Mouse (Mus musculus): ENCODE results near the gene B4galt4.
A peak's percentile ranks its signal among the peaks of the same experiment; 100 is the strongest.
"Not testable (repeated sequence)": the region's sequence is repeated elsewhere in the genome, so short reads cannot be mapped to it uniquely, and the experiment has no call there.

The B4galt4 gene

DNA sequence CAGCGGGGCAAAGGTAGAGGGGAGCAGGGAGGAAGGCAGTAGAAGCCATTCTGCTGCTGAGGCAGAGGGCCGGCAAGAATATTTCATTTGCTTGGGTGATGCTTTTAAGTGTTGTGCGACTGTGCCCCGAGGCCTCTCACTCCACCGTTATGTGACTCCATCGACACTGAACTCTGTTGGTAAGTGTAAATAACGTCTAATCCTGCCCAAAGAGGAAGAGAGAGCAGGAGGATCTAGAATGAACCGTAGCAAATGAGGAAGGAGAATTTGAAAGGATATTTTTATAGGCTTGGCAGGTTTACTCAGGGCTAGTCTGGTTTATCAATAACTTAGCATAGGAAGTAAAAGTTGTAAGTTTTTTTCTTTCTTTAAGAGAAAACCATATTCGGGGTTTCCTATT is 27.5 kb downstream of the B4galt4 start:
- DNase-seq (ENCODE audit: low spot score), result no peak

DNA sequence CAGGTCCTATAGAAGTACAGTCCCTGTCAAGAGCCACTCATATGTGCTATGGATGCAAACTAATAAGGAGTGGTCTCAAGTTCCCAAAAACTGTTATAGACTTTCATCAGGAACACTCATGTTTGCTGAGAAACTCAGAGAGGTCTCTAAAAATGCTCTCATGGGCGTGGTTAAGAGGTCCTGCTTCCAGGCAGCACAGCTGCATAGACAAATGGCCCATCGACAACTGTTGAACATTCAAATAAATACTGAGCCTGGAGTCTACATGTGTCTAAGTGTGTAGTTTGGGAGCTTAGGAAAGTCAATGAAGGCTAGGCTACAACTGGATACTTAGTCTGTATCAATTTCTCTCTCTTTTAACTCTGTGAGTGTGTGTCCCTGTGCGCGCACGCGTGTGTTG is 29.1 kb downstream of the B4galt4 start:
- no peak for DNase-seq (ENCODE audit: low spot score)

DNA sequence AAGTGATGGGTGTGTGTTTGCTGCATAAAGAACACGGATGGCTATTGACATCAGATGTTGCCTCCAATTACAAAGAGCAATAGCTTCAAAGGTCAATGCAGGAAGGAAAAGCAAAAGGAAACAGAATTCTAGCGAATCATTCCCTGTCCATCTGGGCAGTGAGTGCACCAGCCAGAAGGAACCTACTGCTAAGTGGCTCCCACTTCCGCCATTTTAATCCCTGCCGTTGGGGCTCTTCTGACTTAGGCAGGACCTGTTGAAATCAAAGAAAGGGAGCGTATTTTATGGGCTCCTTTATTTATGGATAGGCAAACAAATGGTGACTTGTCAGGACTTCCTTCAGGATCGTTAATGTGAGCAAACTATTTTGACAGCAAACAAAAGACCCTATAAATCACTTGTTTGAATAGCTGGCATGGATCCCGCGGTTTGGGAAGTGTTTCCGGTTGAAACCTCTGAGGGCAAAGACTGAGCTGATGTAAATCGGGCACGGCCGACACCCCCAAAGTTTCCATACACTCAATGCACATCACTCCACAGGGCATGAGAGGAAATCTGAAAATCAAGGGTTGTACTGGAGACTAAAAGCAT is 30.9 kb downstream of the B4galt4 start:
- DNase-seq (ENCODE audit: low spot score), result no peak

DNA sequence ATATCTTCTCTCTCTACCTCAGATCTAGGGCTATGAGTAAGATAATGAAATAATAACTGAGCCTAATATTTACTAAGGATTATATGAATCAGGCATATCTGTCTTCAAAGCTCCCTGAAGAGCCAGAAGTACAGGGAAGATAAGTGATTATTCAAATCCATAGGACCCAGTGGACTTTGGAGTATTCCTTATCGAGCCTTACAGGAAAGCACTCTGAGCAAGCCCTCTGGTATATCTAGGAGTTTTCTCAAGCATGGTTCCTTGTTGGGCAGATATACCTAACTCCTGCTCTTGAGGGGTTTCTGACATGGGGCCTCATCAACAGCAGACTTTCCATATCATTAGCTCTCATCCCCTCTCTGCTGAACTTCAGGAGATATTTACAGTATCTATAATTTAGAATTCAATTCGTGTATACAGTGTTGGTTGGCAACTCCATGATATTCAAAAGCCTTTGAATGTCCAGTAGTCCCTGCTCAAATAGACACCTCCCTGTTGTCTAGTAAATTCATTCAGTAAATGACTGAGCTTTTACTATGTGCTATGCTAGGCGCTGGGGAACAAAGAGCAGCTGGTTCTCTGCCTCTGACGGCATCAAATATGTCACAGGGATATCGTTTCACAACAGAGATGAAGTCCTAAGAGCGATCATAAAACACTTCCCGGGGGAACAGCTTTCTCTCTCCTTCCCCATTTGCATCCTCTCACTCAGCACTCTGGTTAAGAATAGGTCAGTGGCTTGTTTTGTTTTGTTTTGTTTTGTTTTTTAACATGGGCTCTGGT is 33.1 kb downstream of the B4galt4 start:
- peak; percentile 61 for DNase-seq (ENCODE audit: low spot score)

GRCm38 (mm10) chr16:38776342-38776741 is 34.3 kb downstream of the B4galt4 start:
- no peak for DNase-seq (ENCODE audit: low spot score)

GRCm38 (mm10) chr16:38780960-38781572 is 39.0 kb downstream of the B4galt4 start:
- DNase-seq (ENCODE audit: low spot score), result no peak

- DNase-seq (ENCODE audit: low spot score), result no peak
Measured at GRCm38 (mm10) chr16:38781946-38782345, 39.9 kb downstream of the B4galt4 start.

GRCm38 (mm10) chr16:38782524-38783067 is 40.5 kb downstream of the B4galt4 start:
- DNase-seq (ENCODE audit: low spot score), result no peak

DNA sequence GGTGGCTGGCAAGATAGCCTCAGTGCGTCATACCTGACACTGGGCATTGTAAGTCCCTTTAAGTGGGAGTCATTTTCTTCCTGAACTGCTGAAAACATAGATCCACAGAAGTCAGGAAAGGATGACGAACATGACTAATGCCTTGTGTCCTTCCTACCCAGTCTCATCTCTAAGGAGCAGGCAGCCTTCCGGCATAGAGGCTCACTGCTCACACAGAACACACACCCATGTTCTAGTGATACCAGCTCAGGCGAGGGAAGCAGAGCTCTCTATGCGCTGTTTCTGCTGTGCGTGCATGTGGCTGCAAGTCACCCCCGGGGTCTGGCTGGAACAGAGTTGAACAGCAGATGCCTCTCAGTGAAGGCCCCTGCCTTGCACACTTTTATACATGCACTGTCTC is 43.2 kb downstream of the B4galt4 start:
- DNase-seq (ENCODE audit: low spot score), result no peak

GRCm38 (mm10) chr16:38789016-38789415 is 47.0 kb downstream of the B4galt4 start:
- DNase-seq (ENCODE audit: low spot score), result no peak

DNA sequence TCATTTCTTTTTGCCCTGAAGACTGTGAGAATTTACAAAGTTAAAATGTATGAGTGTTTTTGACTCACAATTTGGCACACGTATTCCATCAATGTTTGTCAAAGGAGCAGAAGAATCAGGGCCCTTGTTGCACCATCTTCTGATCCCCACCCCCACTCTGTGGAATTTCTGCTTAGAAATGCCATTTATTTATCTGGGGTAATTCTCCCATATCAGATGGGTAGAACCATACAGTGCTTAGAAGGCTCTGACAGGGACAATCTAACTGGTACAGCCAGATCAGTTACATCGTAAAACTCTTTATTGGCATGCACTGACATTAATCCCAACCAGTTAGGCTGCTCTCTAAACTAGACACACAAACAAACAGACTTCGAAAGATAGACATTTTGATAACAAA is 47.9 kb downstream of the B4galt4 start:
- DNase-seq (ENCODE audit: low spot score), result no peak

- no peak for DNase-seq (ENCODE audit: low spot score)
Measured at GRCm38 (mm10) chr16:38793120-38793519, 51.1 kb downstream of the B4galt4 start.

GRCm38 (mm10) chr16:38798957-38799450 is 56.9 kb downstream of the B4galt4 start:
- no peak for DNase-seq (ENCODE audit: low spot score)

- no peak for DNase-seq (ENCODE audit: low spot score)
Measured at GRCm38 (mm10) chr16:38800091-38800490, 58.0 kb downstream of the B4galt4 start, which contains the start of gene Upk1b. TSS of gene Upk1b (minus strand) at chr16:38800328.

- not testable (repeated sequence) for DNase-seq (ENCODE audit: low spot score)
Measured at GRCm38 (mm10) chr16:38807796-38808195, 65.7 kb downstream of the B4galt4 start.

GRCm38 (mm10) chr16:38810196-38810595 is 68.1 kb downstream of the B4galt4 start:
- DNase-seq (ENCODE audit: low spot score), result no peak

- peak; percentile 82 for DNase-seq (ENCODE audit: low spot score)
Measured at GRCm38 (mm10) chr16:38812521-38812920, 70.5 kb downstream of the B4galt4 start.
